Mouse (Mus musculus): ENCODE data around the gene Gmip.

- no peak for TF ChIP-seq GATA1 (IDR thresholded peaks at IDR 0.05; ENCODE audit: low read length)
- TF ChIP-seq TAL1 (IDR thresholded peaks at IDR 0.05; ENCODE audit: low read length): no peak
Measured at GRCm38 (mm10) chr8:69777111-69777510, 31.4 kb upstream of the Gmip start.

All from erythroblast, embryonic 14.5 days (primary cell).